Mouse (Mus musculus) gastrocnemius, postnatal 25 days (tissue): ENCODE data around the gene Obscn. TPM values are rescaled to one million over a fixed set of nuclear protein-coding genes. Genes with fewer than 3 reads are reported as not detected.

Experiments
- DNase-seq: peaks from one replicate; pipeline ENCODE4 v3.0.0; 2022
- total RNA-seq, 2 experiments: library from RNA; stranded (reverse); gene quantifications; 1 replicate in 1 of 2; 2 replicates in 1 of 2; pipeline ENCODE4 v1.2.3; 2021

The Obscn gene
- total RNA-seq, 2 experiments from 2014 or later = 1,440 to 1,520 TPM

DNA sequence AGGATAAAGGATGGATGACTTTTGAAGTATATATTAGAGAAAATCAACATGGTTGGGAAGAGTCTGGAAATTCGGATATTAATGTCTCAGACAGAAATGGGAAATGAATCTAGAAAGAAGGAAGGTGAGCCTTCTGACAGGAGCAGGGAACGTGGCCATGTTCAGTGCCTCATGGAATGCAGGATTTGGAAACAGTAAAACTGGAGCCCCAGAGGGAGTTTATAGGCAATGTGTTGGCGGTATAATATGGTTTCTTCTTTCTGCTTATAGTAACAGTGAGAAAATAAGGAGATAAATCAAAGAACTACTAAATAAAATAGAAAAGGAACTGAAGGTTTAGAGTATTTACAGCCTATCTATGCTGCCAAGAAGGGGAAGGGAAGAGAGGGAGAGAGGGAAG is 78.2 kb downstream of the Obscn start:
- no peak for DNase-seq

GRCm38 (mm10) chr11:59051031-59051430 is 85.2 kb downstream of the Obscn start:
- peak; percentile 70 for DNase-seq

GRCm38 (mm10) chr11:59044703-59045330 is 91.4 kb downstream of the Obscn start:
- peak; percentile 39 for DNase-seq

- DNase-seq = no peak
These were observed 107.2 kb downstream of the Obscn start for GRCm38 (mm10) chr11:59029003-59029402.

GRCm38 (mm10) chr11:59026411-59026810 is 109.8 kb downstream of the Obscn start:
- DNase-seq = no peak

DNA sequence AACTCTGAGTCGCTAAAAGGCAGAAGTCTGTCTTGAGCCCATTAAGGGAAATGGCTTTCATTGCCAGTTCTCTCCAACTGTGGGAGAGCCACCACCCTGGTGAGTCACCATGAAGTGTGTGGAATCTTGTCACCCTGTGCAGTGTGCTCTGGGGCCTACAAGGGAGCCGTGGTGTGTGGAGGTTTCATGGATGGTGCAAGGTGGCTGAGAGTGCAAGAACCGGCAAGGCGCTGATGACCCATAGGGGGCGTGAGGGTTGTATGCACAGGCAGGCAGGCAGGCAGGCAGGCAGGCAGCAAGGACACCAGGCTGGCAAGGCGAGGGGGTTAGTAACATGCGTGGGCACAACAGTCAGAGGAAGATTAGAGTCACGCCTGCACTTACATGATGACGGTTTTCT is 121.2 kb downstream of the Obscn start:
- DNase-seq = no peak

DNA sequence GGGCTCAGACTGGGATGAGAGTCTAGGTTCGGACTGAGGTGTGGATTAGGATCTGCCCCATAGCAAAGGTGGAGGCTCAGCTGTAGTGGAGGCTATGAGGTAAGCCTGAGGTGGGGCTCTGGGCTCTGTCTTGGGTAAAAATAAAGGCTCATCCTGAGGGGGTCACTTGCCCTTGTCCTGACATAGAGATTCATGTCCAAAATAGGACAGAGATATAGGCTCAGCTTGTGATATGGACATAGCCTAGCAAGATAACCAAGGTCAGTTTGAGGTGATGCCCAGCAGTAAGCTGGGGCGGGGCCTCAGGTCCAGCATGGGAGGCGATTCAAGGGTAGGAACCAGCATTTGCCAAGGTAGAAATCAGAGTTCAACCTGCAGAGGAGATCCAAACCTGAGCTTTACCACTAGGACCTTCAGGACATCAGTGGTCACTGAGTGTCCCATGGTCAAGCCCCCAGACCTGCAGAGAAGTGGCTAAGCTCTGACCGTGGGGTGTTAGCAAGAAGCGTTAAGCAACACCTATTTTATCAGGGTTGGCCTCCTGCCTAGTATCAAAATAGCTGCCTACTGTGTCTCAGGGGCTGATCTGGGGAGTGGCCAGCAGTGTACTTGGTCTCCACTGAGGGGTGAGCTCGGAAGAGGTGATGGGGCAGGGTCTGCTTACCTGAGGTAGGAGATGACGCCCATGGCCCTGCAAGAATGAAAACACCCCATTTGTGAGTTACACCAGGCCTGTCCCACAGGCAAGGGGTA is 133.7 kb downstream of the Obscn start:
- DNase-seq = no peak

DNA sequence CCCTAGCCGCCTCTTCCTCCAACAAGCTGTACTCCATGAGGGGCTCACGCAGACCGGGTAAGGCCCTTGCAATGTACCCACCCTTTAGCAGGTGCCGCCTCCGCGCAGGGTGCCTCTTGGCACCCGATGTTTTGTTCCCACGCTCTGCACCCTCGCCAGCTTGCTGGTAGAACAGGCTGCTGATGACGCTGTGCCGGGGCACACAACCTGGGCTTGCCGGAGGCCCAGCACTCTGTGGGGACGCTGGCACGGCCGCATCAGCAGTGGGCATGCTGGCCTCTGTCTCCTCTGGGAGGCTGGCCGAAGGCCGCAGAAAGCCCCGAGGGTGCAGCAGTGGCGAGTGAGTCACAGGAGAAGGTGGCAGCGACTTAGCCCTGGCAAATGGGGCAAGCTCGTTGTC is 135.6 kb downstream of the Obscn start:
- DNase-seq = no peak

- DNase-seq = no peak
These were observed 136.4 kb downstream of the Obscn start for GRCm38 (mm10) chr11:58999830-59000229.

DNA sequence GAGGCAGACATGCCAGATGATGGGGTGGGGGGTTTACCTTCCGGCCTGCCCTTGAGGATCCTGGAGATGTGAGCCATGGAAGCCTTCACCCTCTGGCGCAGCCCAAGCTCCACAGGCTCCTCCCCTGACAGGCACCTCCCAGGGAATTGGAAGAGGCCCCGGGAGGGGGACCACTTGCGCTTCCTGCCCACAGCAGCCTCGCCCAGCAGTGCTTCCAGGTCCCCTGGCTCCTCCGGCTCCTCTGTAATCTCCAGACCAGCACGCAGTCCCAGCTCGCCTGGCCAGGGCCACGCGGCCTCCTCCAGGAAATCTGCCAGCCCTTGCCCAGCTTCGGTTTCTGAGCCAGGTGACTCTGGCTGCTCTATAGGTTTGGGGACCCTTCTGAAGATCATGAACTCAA is 137.0 kb downstream of the Obscn start:
- DNase-seq = no peak

DNA sequence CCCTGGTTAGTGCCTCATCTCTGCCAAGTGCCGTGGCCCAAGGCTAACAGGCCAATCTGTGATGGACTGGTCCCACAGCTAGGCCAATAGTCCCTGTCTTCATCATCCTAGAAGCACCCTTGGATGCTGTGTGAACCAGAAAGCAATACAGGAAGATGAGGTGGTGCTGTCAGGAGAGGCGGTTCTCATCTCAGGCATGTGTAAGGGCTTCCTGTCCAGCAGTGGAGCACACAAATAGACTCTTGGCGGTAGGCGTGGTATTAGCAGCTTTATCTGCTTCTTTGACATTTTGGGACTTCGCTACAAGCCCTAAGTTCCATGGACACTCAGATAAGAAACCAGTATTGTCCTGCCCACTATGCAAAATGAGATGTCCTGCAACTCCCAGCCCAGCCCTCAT is 138.7 kb downstream of the Obscn start:
- DNase-seq = no peak

DNA sequence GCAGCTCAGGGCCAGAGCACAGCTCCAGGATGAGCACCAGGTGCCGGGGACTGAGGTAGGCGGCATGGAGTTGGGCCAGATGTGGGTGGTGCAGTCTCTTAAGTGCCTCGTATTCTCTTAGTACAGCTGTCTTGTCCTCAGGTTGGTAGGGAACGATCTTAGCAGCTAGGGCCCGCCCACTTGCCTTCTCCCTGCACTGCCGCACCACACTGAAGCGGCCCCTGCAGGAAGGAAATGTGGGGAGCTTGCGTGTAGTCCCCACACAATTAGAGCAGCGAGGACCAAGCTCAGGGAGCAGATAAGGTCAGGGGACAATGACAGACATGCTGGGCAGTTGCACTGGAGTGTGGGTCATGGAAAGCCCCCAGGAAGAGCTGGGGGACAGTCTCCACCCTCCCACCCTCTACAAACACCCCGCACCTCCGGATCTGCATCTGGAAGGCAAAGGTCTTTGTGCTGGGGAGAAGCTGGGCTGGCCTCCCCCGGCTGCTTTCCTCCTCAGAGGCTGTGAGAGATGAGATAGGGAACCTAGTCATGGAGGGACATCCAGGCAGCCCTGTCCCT is 140.3 kb downstream of the Obscn start:
- DNase-seq = no peak

GRCm38 (mm10) chr11:58995061-58995806 is 141.0 kb downstream of the Obscn start:
- DNase-seq = no peak

GRCm38 (mm10) chr11:58994337-58994826 is 141.8 kb downstream of the Obscn start:
- no peak for DNase-seq

GRCm38 (mm10) chr11:58993091-58993670 is 143.0 kb downstream of the Obscn start:
- no peak for DNase-seq

DNA sequence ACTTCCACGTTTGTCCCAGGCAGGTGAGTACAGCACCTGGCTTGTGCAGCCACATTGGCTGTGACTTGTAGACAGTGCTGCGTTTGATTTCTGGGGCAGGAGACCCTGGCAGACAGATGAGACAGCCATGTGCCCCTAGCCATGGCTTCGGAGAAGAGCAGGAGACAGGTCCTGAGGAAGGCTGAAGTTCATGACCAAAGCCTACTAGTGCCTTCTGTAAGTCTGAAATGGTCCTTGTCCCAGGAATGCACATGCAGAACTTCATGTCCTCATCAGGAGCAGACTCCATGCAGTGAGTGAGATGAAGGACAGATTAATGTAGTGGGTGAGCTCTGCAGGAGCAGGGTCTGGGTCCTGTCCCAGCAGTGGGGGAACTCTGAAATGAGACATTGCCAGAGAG is 144.3 kb downstream of the Obscn start:
- no peak for DNase-seq

DNA sequence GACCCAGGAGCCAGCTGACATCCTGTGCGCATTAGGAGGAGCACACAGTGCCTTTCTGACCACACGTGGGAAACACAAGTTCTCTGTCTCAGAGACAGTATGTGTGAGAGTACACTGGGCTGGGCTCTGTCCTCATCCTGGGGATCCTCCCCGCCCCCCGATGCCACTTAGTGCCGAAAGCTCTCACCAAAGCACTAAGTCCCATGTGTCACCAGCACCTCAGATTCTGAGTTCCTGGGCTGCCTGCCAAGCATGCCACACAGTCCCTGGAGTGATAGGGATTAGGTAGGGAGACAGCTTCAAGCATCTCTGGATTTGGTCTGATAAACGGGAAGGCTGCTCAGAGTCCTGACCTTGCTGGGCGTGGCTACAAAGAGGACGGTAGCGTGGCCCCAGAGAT is 145.4 kb downstream of the Obscn start:
- no peak for DNase-seq

GRCm38 (mm10) chr11:58990141-58990540 is 146.1 kb downstream of the Obscn start:
- DNase-seq = no peak

GRCm38 (mm10) chr11:58989166-58989565 is 147.0 kb downstream of the Obscn start:
- DNase-seq = no peak

GRCm38 (mm10) chr11:58985299-58985917 is 150.8 kb downstream of the Obscn start:
- no peak for DNase-seq

GRCm38 (mm10) chr11:58984657-58985056 is 151.5 kb downstream of the Obscn start:
- DNase-seq = no peak
